ENCODE assay signal across 8 mouse cellular contexts in the genomic region with DNA sequence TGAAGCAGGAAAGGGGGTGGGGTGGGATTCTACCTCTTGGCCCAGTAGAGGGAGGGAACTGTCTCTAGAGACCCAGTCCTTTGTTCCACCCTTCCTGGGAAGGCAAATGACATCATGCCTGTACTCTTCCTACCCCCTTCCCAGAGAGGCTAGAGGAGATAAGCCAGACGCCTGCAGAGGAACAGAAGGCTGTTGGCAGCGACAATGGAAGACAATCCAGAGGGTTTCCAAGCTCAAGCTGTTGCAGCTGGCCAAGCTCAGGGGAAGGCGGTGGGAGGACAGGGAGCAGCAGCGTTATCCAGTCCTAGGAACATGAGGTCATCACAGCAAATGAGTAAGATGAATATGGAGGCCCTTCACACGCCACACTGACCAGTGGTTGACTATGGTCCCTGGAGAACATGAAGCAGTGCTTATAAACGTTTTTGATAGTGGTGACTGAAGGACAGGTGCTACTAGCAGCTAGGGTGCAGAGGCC.
DNase-seq lines count a peak whose midpoint lies in the region; ATAC-seq and TF ChIP-seq lines count a peak whose summit lies in the region.

No protein-coding gene starts in this region.

- no peaks in the 10 kb centered on the region for H3K27me3 ChIP-seq in forebrain, embryonic 15.5 days
- no peaks in the 10 kb centered on the region for H3K27me3 ChIP-seq in lung, embryonic 14.5 days (ENCODE audit: insufficient read depth, low read length)

- WGBS in forebrain, embryonic 15.5 days = 26% methylated on average over 6 of the region's 6 CpGs
- WGBS in lung, embryonic 14.5 days = 18% methylated on average over 6 of the region's 6 CpGs

- no peak overlapping the region for H3K4me2 ChIP-seq in forebrain, embryonic 15.5 days (replicated peaks)
- H3K4me2 ChIP-seq in lung, embryonic 14.5 days = no peak overlapping the region

- no peak for TF ChIP-seq CTCF in lung, embryonic 14.5 days (IDR thresholded peaks at IDR 0.05; ENCODE audit: low read depth)

- peak; percentile 62 for ATAC-seq in forebrain, embryonic 15.5 days (replicated peaks)
- peak; percentile 92 for ATAC-seq in lung, embryonic 14.5 days (ENCODE audit: insufficient read depth)

- in situ Hi-C loops in ES-E14 (cut with MboI; ENCODE audit: low sequenced_read_pairs in 2 of 2, unreplicated experiment in 2 of 2) = no loop called here

- H3K9ac ChIP-seq in ES-E14 (ENCODE audit: insufficient read depth, low read depth, low read length, poor library complexity, severe bottlenecking) = no peak overlapping the region
- H3K9ac ChIP-seq in forebrain, embryonic 15.5 days (replicated peaks) = no peak overlapping the region
- H3K9ac ChIP-seq in lung, embryonic 14.5 days = no peak overlapping the region

- DNase-seq in ES-E14 (ENCODE audit: low read depth, low spot score) = peak; percentile 72
- peak; percentile 84 to 85 for DNase-seq in heart, postnatal 14 days
- peak; percentile 60 for DNase-seq in layer of hippocampus, adult 11-12 months (ENCODE audit: low spot score)
- DNase-seq in lung, embryonic 14.5 days = peak; percentile 82
- DNase-seq in retina, postnatal 1 day = peak; percentile 91
- DNase-seq in spleen, postnatal 4 days (ENCODE audit: low spot score in 2 of 2) = no peak

- intact Hi-C loops in heart, postnatal 14 days (cut with DNase I) = no loop called here

- no peaks in the 10 kb centered on the region for H3K9me3 ChIP-seq in ES-E14 (ENCODE audit: control insufficient read depth, insufficient read depth, low read depth, low read length)
- no peaks in the 10 kb centered on the region for H3K9me3 ChIP-seq in forebrain, embryonic 15.5 days
- no peaks in the 10 kb centered on the region for H3K9me3 ChIP-seq in lung, embryonic 14.5 days (ENCODE audit: low read depth, low read length)

- H3K4me1 ChIP-seq in ES-E14 (ENCODE audit: control insufficient read depth in 2 of 2, insufficient read depth in 2 of 2, low read length in 2 of 2, poor library complexity in 1 of 2) = peaks cover 8 to 23% of the 10 kb centered on the region in 2 experiments
- H3K4me1 ChIP-seq in brown adipose tissue, adult 24 weeks (ENCODE audit: control insufficient read depth, insufficient read depth, insufficient read length, low read length) = peaks cover 46% of the 10 kb centered on the region
- peaks cover 6% of the 10 kb centered on the region; the same call in 1 of the 2 replicates for H3K4me1 ChIP-seq in forebrain, embryonic 15.5 days
- peaks cover 14% of the 10 kb centered on the region for H3K4me1 ChIP-seq in lung, embryonic 14.5 days (ENCODE audit: insufficient read depth)

- peaks cover 4% of the 10 kb centered on the region for H3K36me3 ChIP-seq in ES-E14 (ENCODE audit: control insufficient read depth, insufficient read depth, low read length, poor library complexity, severe bottlenecking)
- H3K36me3 ChIP-seq in forebrain, embryonic 15.5 days = 0 out of 2 replicates have a peak, but pooled peaks cover 3% of the 10 kb centered on the region
- peaks cover 15% of the 10 kb centered on the region for H3K36me3 ChIP-seq in lung, embryonic 14.5 days (ENCODE audit: insufficient read depth)

- no peak overlapping the region for H3K4me3 ChIP-seq in ES-E14 (ENCODE audit: insufficient read depth in 1 of 2, low read depth in 1 of 2, low read length in 2 of 2, poor library complexity in 1 of 2, severe bottlenecking in 1 of 2)
- no peak overlapping the region for H3K4me3 ChIP-seq in brown adipose tissue, adult 24 weeks (ENCODE audit: insufficient read depth, low read depth, low read length)
- no peak overlapping the region for H3K4me3 ChIP-seq in forebrain, embryonic 15.5 days
- no peak overlapping the region for H3K4me3 ChIP-seq in lung, embryonic 14.5 days (ENCODE audit: low read depth, low read length)

- H3K27ac ChIP-seq in ES-E14 (ENCODE audit: insufficient read depth, low read depth, low read length, poor library complexity, severe bottlenecking) = peak overlapping the region; percentile 66; the same call in 1 of the 2 replicates
- peak overlapping the region; percentile 91 for H3K27ac ChIP-seq in brown adipose tissue, adult 24 weeks (replicated peaks; ENCODE audit: low read depth, low read length)
- no peak overlapping the region for H3K27ac ChIP-seq in forebrain, embryonic 15.5 days (replicated peaks)
- H3K27ac ChIP-seq in lung, embryonic 14.5 days (ENCODE audit: low read depth) = peak overlapping the region; percentile 73

TF ChIP-seq in ES-E14, 5 proteins besides CTCF, POLR2A, EP300 and RAD21:
- no peak for TF ChIP-seq ZNF384 (IDR thresholded peaks at IDR 0.05; ENCODE audit: low read depth, low read length)
- TF ChIP-seq CHD2 (IDR thresholded peaks at IDR 0.05; ENCODE audit: low read depth, low read length) = no peak
- TF ChIP-seq ZC3H11A (IDR thresholded peaks at IDR 0.05; ENCODE audit: borderline replicate concordance, low read depth, low read length) = no peak
- no peak for TF ChIP-seq MAFK (IDR thresholded peaks at IDR 0.05; ENCODE audit: insufficient read depth, low read depth, low read length)
- TF ChIP-seq HCFC1 (IDR thresholded peaks at IDR 0.05; ENCODE audit: borderline replicate concordance, insufficient read depth, low read length) = 0 out of 2 replicates have a peak, but pooled peaks have one; percentile 15

Comparison
In these comparisons a context has a peak if more than half of its experiments do, and no peak if none do; other contexts are left out.
1. DNase-seq: peak in ES-E14 (single experiment), heart, postnatal 14 days (2 of 2), layer of hippocampus, adult 11-12 months (single experiment), lung, embryonic 14.5 days (single experiment) and retina, postnatal 1 day (single experiment); none in spleen, postnatal 4 days (0 of 2).